Mouse (Mus musculus) retina, adult 2 months (tissue): ENCODE measurements at regions not wholly inside any gene's neighbourhood (a gene's known extent, or its start where the extent isn't known, plus 50 kb on each side); places are given as distances from the start of the nearest gene placed in this dataset.

Source experiments
- DNase-seq: peaks from one replicate; pipeline ENCODE4 v3.0.0-alpha.2; 2012; ENCODE audit warnings: low read depth, low spot score

GRCm38 (mm10) chr10:44582736-44583135 lies 54.4 kb upstream of the Prdm1 start:
- DNase-seq, result no peak
